Mouse (Mus musculus) myocyte (in vitro differentiated cells): ENCODE results near the gene Cracr2b.

Experiments
- MAX ChIP-seq: IDR thresholded peaks from one replicate; pipeline ENCODE4 v1.6.1; 2011; ENCODE audit warnings: low read depth, mild to moderate bottlenecking, control low read depth
- POLR2A ChIP-seq: IDR thresholded peaks from one replicate; pipeline ENCODE4 v1.6.1; 2011; ENCODE audit warnings: low read depth, mild to moderate bottlenecking, control low read depth, moderate library complexity; ENCODE audit not compliant: insufficient read length

- TF ChIP-seq POLR2A, result no peak
- no peak for TF ChIP-seq MAX
Measured at GRCm38 (mm10) chr7:141506278-141506677, 45.4 kb downstream of the Cracr2b start.
